In the genomic region with DNA sequence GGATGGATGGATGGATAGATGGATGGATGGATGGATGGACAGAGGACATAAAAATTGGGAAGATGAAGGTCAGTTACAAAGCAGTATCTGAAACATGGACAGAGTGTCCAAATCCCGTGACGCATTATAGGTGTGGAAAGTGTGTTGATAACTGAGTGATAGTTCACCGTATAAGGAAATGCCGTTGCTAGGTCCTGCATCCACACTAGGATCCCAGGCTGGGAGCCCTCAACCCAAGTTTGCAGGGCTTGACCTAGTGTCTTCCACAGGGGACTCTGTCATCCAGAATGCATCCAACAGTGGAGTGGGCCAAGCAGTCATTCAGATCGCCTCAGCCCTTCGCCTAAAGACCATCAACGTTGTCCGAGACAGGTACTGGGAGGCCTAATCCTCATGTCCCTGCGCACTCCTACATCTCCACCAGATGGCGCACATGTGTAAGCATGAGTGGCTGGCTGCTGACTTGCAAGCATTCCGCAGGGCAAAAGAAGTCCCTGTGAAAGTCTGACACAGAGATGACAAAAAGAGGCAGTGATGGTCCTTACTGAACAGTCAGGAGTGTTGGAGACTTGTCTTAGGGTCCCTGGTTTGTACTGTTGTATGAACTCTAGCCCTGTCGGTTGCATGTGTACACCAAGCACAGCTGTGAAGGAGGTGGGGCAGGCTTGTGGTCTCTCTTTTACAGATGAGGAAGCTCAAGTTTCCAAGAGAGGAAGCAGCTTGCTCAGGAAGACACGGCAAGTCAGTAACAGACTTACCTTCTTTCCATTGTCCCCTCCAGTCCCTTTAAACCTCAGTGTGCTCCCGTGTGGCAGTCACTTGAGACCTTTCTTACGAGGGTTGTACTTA, we compare ENCODE assay signal across 8 mouse cellular contexts. TPM values are rescaled to one million over a fixed set of nuclear protein-coding genes. Genes with fewer than 3 reads are reported as not detected.
A peak's percentile ranks its signal among the peaks of the same experiment; 100 is the strongest.
DNase-seq lines count a peak whose midpoint lies in the region; ATAC-seq and TF ChIP-seq lines count a peak whose summit lies in the region.

No protein-coding gene starts in this region.

- peak; percentile 97 for DNase-seq in heart, adult 11 months
- DNase-seq in cerebellum, postnatal 14 days, result peak; percentile 89 to 92
- peak; percentile 85 for DNase-seq in gastrocnemius, adult 2 months
- peak; percentile 90 for DNase-seq in intestine, embryonic 14.5 days (ENCODE audit: low spot score)
- peak; percentile 80 to 86 for DNase-seq in left cerebral cortex, postnatal 10 days (ENCODE audit: extremely low spot score in 1 of 2, low spot score in 2 of 2)
- DNase-seq in right cerebral cortex, postnatal 4 days, result peak; percentile 79

- H3K36me3 ChIP-seq in heart, embryonic 11.5 days (ENCODE audit: control insufficient read depth, insufficient read depth, low read length), result peaks cover 11% of the 10 kb centered on the region
- peaks cover 48% of the 10 kb centered on the region for H3K36me3 ChIP-seq in intestine, embryonic 14.5 days (ENCODE audit: control insufficient read depth, insufficient read depth, low read length)
- H3K36me3 ChIP-seq in megakaryocyte, embryonic 14.5 days (replicated peaks; ENCODE audit: low read length), result peaks cover 79% of the 10 kb centered on the region

- no peak overlapping the region for H3K4me3 ChIP-seq in heart, embryonic 11.5 days (ENCODE audit: low read depth, low read length)
- H3K4me3 ChIP-seq in gastrocnemius, adult 2 months, result no peak overlapping the region
- H3K4me3 ChIP-seq in intestine, embryonic 14.5 days (ENCODE audit: low read depth, low read length), result no peak overlapping the region
- peak overlapping the region; percentile 81 for H3K4me3 ChIP-seq in megakaryocyte, embryonic 14.5 days (replicated peaks)

- no peaks in the 10 kb centered on the region for H3K27me3 ChIP-seq in heart, embryonic 11.5 days (ENCODE audit: control insufficient read depth, insufficient read depth, low read length)
- no peaks in the 10 kb centered on the region for H3K27me3 ChIP-seq in intestine, embryonic 14.5 days (replicated peaks; ENCODE audit: control insufficient read depth, insufficient read depth, low read length)
- H3K27me3 ChIP-seq in megakaryocyte, embryonic 14.5 days (replicated peaks), result no peaks in the 10 kb centered on the region

- no peak for ATAC-seq in heart, embryonic 11.5 days (replicated peaks; ENCODE audit: insufficient number of reproducible peaks, low FRiP score, low TSS enrichment)
- ATAC-seq in intestine, embryonic 14.5 days (replicated peaks; ENCODE audit: low FRiP score, low TSS enrichment, low read depth), result peak; percentile 56; the same call in 1 of the 2 replicates

- 42% methylated on average over 15 of the region's 15 CpGs for WGBS in heart, embryonic 11.5 days (ENCODE audit: insufficient replicate concordance)
- 49% methylated on average over 15 of the region's 15 CpGs for WGBS in intestine, embryonic 14.5 days

- no peak overlapping the region for H3K9ac ChIP-seq in heart, embryonic 11.5 days (ENCODE audit: low read depth, low read length)
- H3K9ac ChIP-seq in intestine, embryonic 14.5 days (ENCODE audit: low read length), result no peak overlapping the region

- H3K27ac ChIP-seq in heart, embryonic 11.5 days (ENCODE audit: low read depth, low read length), result no peak overlapping the region
- H3K27ac ChIP-seq in gastrocnemius, adult 2 months, result no peak overlapping the region
- H3K27ac ChIP-seq in intestine, embryonic 14.5 days (ENCODE audit: low read depth), result no peak overlapping the region

- no peaks in the 10 kb centered on the region for H3K4me1 ChIP-seq in heart, embryonic 11.5 days (ENCODE audit: control insufficient read depth, insufficient read depth, low read length)
- H3K4me1 ChIP-seq in intestine, embryonic 14.5 days (replicated peaks; ENCODE audit: control insufficient read depth, insufficient read depth, low read length), result no peaks in the 10 kb centered on the region
- peaks cover 30% of the 10 kb centered on the region for H3K4me1 ChIP-seq in megakaryocyte, embryonic 14.5 days

- H3K4me2 ChIP-seq in heart, embryonic 11.5 days, result no peak overlapping the region
- no peak overlapping the region for H3K4me2 ChIP-seq in intestine, embryonic 14.5 days (ENCODE audit: low read length)

- no peaks in the 10 kb centered on the region for H3K9me3 ChIP-seq in heart, embryonic 11.5 days (replicated peaks; ENCODE audit: control insufficient read depth, low read length)
- no peaks in the 10 kb centered on the region for H3K9me3 ChIP-seq in intestine, embryonic 14.5 days (ENCODE audit: control insufficient read depth, low read length)
- no peaks in the 10 kb centered on the region for H3K9me3 ChIP-seq in megakaryocyte, embryonic 14.5 days

- intact Hi-C loops in gastrocnemius, adult 2 months (cut with DNase I), result loop anchor here (1.0 to 10.0 kb wide), 3 partner anchors 108 to 314 kb away; no protein-coding TSS in a partner anchor
- intact Hi-C loops in left cerebral cortex, postnatal 10 days (cut with DNase I), result loop anchor here (2.0 kb wide), 1 partner anchor 218 kb away; no protein-coding TSS in a partner anchor

- TF ChIP-seq CTCF in gastrocnemius, adult 2 months (IDR thresholded peaks at IDR 0.05), result peak; percentile 99; the same call in 1 of the 2 replicates

RNA-seq across cellular contexts. Expression of gene Srsf4, which starts 12.7 kb away (rescaled TPM):
- polyA plus RNA-seq in heart, embryonic 11.5 days (2014; fragmentation: Nextera tagmentation; extraction: Ambion mirVana), result 67.9 and 76.7 TPM in 2 replicates
- total RNA-seq in gastrocnemius, adult 2 months (2021), result 10 to 100 TPM; 32.0 to 33.8 TPM
- 102 and 103 TPM in 2 replicates for polyA plus RNA-seq in intestine, embryonic 14.5 days (2014; fragmentation: Nextera tagmentation; extraction: Ambion mirVana)
- total RNA-seq in left cerebral cortex, postnatal 10 days (2021), result 10 to 100 TPM; 73.4 to 74.0 TPM
- polyA plus RNA-seq in megakaryocyte, embryonic 14.5 days (2012; ENCODE audit: insufficient read depth, low replicate concordance), result 53.8 and 135 TPM in 2 replicates

RNA-seq across cellular contexts. Expression of gene Mecr, which starts 17.4 kb away (rescaled TPM):
- 35.9 and 39.3 TPM in 2 replicates for polyA plus RNA-seq in heart, embryonic 11.5 days (2014; fragmentation: Nextera tagmentation; extraction: Ambion mirVana)
- 10 to 100 TPM; 16.3 to 25.4 TPM for total RNA-seq in gastrocnemius, adult 2 months (2021)
- polyA plus RNA-seq in intestine, embryonic 14.5 days (2014; fragmentation: Nextera tagmentation; extraction: Ambion mirVana), result 59.3 and 62.3 TPM in 2 replicates
- total RNA-seq in left cerebral cortex, postnatal 10 days (2021), result 10 to 100 TPM; 37.2 to 37.9 TPM
- 8.8 and 15.2 TPM in 2 replicates for polyA plus RNA-seq in megakaryocyte, embryonic 14.5 days (2012; ENCODE audit: insufficient read depth, low replicate concordance)

RNA-seq across cellular contexts. Expression of gene Ptpru, which starts 22.6 kb away (rescaled TPM):
- 2.2 and 2.8 TPM in 2 replicates for polyA plus RNA-seq in heart, embryonic 11.5 days (2014; fragmentation: Nextera tagmentation; extraction: Ambion mirVana)
- 1 to 10 TPM; 1.7 to 2.6 TPM for total RNA-seq in gastrocnemius, adult 2 months (2021)
- polyA plus RNA-seq in intestine, embryonic 14.5 days (2014; fragmentation: Nextera tagmentation; extraction: Ambion mirVana), result 5.4 and 5.7 TPM in 2 replicates
- 10 to 100 TPM; 81.6 to 89.3 TPM for total RNA-seq in left cerebral cortex, postnatal 10 days (2021)
- 0.07 and 0.39 TPM in 2 replicates for polyA plus RNA-seq in megakaryocyte, embryonic 14.5 days (2012; ENCODE audit: insufficient read depth, low replicate concordance)
